Mouse (Mus musculus): ENCODE measurements at regions not wholly inside any gene's neighbourhood (a gene's known extent, or its start where the extent isn't known, plus 50 kb on each side); places are given as distances from the start of the nearest gene placed in this dataset.

DNA sequence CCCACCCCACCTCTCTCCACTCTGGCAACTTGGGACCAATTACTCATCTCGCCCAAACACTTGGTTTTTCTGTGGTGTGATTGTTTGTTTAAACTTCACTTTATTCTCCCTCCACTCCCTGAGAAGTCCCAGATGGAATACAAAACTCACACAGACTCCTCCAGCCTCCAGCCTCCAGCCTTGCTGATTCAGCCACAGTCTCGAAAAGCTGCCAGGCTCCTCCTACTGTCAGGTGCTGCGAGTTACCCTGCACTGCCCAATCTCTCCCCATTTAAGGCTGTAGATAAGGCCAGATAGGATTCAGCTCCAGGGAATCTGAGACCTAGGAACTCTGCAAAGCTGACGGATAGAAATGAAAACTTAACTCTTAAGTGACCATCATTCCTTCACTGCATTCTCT is 340.7 kb downstream of the Cmpk2 start:
- intact Hi-C loops (cut with DNase I), result no loop called here
- no peak for DNase-seq

DNA sequence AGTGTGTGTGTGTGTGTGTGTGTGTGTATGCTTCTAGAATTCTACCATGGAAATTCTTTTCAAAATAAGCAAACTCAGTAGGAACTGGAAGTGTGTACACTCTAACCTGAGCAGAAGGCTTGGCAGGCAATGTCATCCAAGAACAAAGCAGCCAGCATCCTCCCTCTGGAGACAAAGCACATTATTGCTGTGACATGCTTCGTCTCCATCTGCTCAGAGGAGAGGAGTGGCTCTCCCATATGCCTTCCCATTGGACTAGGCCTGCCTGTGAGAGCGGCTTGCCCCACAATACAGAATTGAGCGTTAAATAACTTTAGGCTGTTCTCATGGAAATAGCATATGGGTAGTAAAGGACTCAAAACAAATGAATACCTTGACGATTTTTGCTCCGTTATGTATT is 333.5 kb downstream of the Cmpk2 start:
- intact Hi-C loops (cut with DNase I), result no loop called here
- DNase-seq, result no peak

DNA sequence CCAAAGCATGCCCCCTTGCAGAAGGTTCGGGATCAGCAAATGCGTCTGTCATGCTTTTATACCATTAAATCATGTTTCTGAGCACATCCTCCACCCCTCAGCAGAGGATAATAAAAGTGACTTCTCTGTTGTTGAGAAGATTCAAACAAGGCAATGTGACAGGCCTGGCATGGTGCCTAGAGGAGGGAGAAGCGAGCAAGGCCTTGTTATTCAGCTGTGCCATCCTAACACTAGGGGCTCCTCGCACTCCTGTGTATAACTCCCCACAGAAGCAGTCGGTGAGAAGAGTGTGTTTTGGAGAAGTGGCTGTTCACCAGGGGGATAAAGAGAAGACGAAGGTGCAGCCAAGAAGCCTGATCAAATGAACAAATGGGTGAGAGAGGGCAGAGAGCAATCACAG is 330.3 kb downstream of the Cmpk2 start:
- intact Hi-C loops (cut with DNase I), result no loop called here
- no peak for DNase-seq

DNA sequence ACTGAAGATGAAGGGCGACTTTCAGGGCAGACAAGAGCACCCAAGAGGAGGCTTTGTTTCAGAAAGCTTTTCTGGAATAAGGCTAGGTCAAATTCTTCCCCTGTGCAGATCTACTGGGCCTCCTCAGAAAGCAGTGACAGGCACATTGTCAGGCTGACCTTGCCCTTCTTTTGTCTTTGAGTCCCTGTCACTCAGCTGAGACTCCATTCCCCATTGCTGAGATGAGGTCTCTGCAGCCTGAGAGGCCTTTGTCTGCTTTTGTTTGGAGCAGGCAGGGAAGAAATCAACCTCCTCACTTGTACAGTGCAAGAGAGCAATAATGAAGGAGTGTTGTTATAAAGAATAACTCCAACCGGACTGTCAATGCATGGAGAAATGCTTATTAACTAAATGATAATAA is 327.4 kb downstream of the Cmpk2 start:
- intact Hi-C loops (cut with DNase I), result no loop called here
- no peak for DNase-seq

DNA sequence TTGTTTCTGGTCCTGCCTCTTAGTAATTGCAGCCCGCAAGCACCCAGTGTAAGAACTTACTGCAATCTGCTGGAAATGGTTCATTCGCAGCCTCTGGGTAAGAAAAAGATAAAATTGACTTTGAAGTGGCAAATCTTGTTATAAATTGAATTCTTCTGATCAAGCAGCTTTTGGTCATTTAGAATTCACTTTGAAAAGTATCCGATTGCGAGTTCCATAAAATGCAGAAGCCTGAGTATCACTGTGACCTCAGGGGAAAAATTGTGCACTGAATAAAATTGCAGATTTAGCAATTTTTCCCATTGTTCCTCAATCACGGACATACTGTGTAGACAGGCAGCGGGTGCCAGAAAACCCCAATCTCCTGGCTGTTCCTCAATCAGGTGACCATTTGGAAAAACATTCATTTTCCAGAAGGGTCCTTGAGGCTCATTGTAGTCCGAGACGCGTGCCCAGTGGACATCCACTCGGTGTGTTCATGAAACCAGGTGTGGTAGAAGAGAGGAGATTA is 320.4 kb downstream of the Cmpk2 start:
- DNase-seq, result no peak
- intact Hi-C loops (cut with DNase I), result no loop called here

DNA sequence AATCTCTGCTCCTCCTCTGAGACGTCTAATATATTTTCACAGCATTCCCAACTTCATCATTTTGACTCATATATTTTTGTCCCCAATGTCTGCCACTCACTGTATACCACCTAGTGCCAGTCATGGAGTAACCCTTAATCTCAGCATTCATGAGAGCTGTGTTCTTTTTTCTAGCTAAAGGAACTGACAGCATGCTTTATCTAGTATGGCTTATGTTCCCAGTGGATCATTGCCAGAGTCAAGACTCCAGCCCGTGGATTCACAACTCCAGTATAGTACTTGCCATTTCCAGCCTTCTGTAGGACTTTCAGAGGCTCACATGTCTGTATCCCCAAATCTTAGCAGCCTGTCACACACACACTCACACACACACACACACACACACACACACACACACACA is 316.5 kb downstream of the Cmpk2 start:
- DNase-seq, result no peak
- intact Hi-C loops (cut with DNase I), result no loop called here

DNA sequence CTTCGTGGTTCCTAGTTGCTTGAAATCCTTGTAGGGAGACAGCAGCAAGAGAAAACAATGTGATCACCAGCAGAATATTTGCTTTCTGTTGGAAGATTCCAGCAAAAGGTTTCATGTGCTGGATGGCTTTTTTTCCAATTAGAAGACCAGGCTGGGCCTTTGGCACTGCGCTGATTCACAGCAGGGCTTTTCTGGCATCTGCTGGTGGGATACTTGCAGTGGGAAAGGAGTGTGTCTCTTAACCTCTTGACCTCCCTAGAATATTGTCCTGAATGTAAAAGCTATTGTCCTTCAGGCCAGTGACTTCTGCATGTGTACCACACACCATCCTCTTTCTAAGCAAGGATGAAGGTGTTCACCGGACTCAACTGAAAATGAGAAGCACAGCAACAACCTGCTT is 315.4 kb downstream of the Cmpk2 start:
- intact Hi-C loops (cut with DNase I), result no loop called here
- DNase-seq, result no peak

DNA sequence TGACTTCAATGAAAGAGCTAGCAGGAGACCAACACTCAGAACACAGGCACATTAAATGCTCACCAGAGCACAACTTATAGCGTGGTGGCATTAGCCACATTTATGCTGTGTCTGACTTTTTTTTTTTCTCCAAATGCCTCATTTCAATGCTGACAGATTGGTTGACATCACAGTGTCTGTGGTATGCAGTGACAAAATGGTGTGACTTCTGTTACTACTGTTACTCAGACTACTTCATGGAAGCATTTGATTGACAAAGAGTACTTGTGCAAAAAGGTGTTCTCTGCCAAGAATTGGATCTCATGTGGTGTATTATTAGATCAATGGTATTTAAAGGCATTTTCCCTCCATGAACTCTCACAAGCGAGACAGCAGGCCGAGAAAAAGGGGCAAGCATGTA is 314.8 kb downstream of the Cmpk2 start:
- intact Hi-C loops (cut with DNase I), result no loop called here
- DNase-seq, result no peak

DNA sequence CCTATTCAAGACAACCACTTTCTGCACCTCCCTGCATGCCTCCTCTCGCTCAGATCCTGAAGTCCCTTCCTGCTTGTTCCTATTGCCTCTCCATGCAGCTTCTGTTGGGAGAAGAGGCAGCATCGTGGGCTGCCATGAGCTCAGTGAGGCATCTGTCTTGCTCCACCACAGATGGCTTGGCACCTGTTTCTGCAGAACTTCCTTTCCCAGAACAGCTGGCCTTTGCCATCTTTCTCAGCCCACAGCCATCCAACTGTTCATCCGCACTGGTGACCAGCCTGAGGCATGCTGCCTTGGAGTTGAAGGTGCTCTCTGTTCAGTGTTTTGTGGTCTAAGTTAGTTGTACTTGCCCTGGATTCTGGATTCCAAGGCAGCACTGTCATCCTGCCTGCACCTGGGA is 312.5 kb downstream of the Cmpk2 start:
- intact Hi-C loops (cut with DNase I), result no loop called here
- no peak for DNase-seq

DNA sequence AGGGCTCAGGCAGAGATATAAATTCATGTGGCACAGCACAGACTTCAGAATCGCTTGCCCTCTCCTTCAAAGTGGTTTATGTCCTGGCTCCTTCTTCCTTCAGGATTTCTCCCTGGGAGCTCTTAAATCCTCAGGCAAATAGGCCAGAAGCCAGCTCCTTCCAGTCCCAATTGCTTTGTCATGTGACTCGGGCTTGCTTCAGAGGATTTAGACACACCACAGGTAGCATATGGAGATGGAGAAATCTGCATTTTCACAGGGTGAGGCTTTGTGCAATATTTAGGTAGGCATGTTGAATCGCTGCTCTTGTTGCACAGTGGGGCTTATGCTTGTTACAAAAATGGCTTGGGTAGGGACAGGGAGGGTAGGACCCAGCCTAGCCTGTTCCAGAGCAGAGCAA is 309.8 kb downstream of the Cmpk2 start:
- no peak for DNase-seq
- intact Hi-C loops (cut with DNase I), result no loop called here

DNA sequence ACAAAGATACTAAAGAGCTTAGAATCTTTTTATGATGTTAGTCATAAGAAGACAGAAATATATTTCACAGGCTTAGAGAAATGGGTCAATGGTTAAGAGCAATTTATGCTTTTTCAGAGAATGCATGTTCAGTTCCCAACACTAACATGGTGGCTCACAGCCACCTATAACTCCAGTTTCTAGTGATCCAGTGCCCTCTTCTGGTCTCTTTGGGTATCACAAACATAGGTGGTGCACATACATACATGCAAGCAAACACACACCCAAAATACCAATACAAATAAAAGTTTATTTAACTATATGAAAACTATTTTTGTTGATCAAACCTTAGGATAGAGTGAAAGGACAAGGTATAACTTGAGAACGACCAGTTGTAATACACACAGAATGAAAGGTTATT is 308.0 kb downstream of the Cmpk2 start:
- intact Hi-C loops (cut with DNase I), result no loop called here
- no peak for DNase-seq

DNA sequence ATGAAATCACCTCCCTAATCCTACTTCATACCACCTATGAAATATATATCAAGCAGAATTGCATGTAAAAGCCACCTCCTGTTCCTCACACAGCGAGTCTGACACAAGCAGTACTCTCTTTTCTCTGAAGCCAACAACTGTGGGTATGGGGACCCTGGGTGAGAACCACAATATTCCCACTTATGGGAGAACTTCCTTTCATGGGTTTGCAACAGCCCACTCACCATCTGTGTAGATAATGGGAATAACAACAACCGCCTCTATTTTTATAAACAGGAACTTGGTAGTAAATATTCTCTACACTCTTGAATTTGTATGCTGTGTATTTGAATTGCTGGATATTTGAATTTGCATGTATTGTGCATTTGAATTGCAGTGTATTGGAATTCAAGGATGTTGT is 305.0 kb downstream of the Cmpk2 start:
- no peak for DNase-seq
- intact Hi-C loops (cut with DNase I), result no loop called here

DNA sequence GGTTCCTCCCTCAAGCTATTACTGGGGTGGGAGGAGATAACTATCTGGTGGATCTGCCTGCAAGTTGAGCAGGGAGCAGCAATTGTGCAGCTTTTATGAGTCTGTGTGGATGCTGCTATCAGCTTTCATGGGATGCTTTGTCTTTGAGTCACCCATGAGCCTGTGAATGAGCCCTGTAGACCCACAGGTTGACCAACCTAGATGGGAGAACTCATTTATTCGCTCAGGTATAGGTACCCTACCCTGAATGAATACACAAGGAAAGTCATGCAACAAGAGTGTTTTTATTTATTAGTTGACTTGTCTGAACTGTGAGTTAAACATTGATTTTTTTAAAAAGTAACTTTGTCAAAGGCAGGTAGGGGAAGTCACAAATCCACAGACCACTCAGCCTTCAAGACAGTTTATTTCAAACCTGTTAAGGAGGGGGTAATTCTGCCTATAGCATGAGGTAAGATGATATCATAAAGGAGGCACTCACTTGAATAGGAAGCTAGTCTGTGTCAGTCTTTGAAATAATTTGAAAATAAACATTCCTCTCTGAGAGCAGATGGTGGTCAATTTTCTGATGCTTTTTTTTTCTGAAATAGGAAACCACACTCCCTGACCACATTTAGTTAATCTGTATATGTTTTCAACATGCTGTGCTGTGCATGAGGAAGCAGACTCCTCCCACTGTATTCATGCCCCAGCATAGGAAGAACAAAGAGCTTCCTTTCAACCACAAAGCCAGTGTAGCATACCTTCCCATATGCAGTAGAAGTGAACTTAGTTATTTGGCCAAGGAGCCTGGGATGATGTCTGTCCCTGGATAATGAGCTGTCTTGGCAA is 302.0 kb downstream of the Cmpk2 start:
- DNase-seq, result no peak

DNA sequence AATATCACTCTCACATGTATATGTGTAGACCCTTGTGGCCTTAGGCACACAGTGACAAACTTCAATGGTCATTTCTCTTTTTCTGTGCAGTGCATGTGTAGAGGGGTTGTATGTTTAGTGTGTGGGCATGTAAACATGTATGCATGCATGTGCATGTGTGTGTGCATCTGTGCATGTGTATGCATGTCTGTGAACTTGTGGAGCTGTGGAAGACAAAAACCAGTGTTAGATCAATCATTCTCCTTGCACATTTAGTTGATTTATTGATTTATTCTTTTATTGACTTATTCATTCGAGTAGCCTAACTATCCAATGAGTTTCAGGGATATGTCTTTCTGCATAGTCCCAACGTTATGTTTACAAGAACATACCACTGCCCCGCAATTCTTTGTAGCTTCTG is 298.5 kb downstream of the Cmpk2 start:
- intact Hi-C loops (cut with DNase I), result no loop called here

More for the DNA sequence above, 302.0 kb downstream of the Cmpk2 start:
- intact Hi-C loops (cut with DNase I), result no loop called here

DNA sequence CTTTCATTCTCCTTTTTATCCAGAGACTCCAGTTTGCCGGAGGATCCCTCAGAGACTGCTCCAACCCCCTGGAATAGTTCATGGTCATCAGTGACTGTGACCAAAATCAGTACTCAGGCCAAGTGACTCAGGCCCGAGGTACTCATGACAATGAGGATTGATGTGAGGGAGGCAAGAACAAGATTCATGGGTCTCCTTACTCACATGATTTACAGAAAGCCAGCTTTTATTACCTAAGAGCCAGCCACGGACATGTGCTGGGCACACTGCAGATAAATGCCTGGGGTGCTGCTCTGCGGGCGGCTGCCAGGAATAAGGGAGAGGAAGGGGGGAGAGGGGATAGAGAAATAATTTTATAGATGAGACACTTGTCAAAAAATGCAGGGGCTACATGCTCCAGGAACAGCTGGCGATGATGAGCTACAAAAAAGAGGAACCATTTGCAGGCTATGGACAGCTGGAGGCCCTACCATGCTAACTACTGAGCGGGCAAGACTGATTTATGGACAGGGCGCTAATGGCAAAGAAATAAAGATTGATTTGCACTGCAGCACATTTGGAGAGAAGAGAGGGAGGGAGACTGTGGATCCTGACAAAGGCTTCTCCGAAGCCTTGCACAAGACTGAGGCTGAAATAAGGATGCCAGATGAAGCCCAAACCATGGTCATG is 289.8 kb downstream of the Cmpk2 start:
- no peak for DNase-seq
- intact Hi-C loops (cut with DNase I), result no loop called here

More for the DNA sequence above, 298.5 kb downstream of the Cmpk2 start:
- no peak for DNase-seq

DNA sequence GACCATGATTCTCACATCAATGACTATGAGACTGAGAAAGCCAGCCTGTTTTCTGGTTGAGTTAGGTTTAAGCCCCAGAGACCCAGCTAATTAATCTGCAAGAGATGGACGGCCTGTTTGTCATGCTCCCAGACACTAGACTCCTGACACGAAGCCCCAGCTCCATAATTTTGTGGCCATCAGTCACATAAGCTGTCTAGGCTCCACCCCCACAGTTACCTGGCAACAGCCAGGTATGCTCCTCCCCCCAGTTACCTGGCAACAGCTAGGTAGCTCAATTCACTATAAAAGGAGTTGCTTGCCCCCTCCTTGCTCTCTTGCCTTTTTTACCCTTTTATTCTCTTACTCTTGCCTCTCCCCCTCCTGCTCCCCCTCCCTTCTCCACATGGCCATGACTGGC is 287.3 kb downstream of the Cmpk2 start:
- DNase-seq, result no peak
- intact Hi-C loops (cut with DNase I), result no loop called here

DNA sequence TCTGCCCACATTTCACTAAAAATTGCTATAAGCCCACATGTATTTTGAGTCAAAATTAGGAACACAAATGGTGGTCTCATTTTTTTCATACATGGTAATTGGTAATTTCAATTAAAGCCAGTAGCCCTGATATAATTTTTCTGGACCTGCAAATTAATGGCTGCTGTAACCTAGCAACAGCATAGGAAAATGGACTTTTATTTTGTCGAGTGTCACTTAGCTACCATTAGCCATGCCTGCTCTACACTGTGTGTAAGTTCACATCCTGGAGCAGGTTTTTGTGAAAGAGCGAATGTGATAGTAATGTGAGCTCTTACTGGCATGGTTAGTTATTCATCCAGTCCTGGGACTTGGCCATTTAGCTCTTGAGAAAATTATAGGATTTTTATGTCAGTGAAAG is 285.6 kb downstream of the Cmpk2 start:
- intact Hi-C loops (cut with DNase I), result no loop called here

DNA sequence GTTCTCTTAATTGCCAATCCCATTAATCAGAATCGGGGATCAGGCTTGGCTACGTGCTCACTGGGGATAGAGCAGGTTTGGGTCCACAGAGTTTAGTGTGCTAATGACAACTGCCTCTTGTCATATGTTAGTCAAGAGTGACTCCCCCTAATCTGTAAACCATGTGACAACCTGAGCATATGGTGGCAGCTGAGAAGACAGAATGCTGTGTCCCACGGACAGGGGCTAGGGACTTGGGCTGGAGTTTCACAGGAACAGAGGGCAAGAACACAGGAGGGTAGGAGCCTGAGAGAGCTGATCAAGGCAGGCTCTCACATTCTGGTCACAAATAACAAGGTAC is 265.5 kb downstream of the Cmpk2 start:
- intact Hi-C loops (cut with DNase I), result no loop called here
- no peak for DNase-seq

More for the DNA sequence above, 285.6 kb downstream of the Cmpk2 start:
- DNase-seq, result no peak

DNA sequence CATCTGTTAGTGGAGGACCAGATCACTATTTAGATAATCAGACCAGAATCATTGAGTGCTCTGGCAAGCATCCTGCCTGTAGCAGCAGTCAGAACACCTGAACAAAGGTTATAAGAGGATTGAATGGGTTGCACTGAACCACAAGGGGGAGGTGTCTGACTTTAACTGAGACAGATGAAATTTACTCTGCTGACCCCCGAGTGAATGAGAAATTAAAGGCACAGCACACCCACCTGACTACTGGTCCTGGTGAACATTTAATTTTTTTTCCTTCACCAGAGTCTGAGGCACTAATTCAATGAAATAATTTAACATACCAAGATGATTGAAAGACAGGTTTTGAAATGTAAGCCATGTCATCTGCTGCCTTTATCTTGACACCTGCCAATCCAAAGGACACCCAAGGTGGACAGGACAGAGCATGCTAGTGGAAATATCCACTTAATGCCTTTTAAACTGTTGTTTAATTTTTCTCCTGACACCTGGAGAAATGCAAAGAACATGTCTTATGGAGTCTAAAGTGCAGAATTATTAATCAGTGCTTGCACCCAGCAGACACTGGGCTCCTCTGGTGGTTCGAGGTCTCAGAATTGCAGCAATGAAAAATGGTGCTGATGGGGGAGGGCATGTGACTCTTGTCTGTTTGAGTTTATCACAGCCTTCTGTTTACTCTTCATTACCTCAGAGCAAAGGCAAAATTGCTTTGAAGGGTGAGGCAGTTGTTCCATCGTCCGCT is 265.0 kb downstream of the Cmpk2 start:
- DNase-seq, result no peak
- intact Hi-C loops (cut with DNase I), result no loop called here

DNA sequence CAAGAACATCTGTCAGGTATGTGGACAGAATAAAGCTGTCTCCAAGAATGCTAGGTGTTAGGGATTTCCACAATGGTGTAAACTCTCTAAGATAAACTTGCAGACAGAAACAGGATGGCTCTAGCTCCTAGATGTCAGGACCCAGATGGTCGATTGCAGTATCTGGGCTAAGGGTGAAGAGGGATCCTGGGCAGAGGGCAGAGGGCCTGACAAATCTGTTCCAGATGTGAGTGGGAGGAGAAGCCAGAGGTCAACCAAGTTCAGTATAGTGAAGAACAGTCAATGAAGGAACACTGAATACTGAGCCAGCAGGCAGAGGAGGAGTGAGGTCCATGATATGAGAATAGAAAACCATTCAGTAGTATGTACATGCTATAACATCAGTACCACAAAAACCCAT is 254.4 kb downstream of the Cmpk2 start:
- intact Hi-C loops (cut with DNase I), result no loop called here
- DNase-seq, result no peak

DNA sequence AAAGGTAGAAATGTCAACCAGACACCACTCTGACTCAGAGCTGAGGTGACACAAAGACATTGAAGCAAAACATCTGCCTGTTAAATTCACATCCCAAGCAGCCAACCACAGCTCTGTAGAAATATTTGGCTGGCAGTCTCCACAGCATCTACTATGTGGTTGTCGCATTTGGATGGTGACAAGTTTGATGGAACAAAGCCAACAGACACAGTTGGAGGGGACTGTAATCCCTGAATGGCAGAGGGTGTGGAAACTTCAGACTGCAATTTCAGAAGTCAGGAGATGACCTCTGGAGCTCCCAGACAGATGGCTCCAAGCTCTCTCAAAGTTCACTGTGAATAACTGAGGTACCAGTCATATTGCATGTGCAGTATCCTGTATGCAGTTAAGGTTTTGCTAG is 229.8 kb downstream of the Cmpk2 start:
- DNase-seq, result no peak
- intact Hi-C loops (cut with DNase I), result no loop called here

DNA sequence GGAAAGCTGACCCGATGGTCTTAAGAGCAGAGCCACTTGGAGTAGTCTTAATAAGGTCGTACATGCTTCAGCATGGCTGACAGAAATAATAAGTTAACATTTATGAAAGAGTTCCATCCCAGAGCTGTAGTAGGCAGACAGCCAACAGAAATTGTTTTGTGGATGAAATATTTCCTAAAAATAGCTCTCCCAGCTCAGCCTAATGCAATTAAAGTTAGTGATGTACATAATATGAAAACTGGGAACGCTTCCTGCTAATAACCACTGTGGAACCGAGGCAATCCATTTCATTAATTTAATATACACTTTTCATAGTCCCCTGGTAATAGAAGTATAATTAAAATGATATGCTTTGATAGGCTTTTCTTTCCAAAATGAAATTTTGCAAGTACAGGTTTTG is 219.0 kb downstream of the Cmpk2 start:
- intact Hi-C loops (cut with DNase I), result no loop called here
- DNase-seq, result no peak
